Mouse (Mus musculus) CH12.LX (cell line): ENCODE measurements around the gene Atp13a4. TPM values are rescaled to one million over a fixed set of nuclear protein-coding genes. Genes with fewer than 3 reads are reported as not detected.

Source experiments
- DNase-seq: peaks from one replicate; pipeline ENCODE4 v3.0.0-alpha.2; 2013; ENCODE audit errors: extremely low read depth
- H3K27ac ChIP-seq: 2 replicates; pipeline ENCODE4 v1.5.1; 2012; ENCODE audit warnings: low read depth, mild to moderate bottlenecking, control low read depth, moderate library complexity; ENCODE audit not compliant: insufficient read depth
- H3K27me3 ChIP-seq: replicated peaks from 2 replicates; pipeline ENCODE3; 2012; ENCODE audit warnings: inconsistent platforms
- H3K36me3 ChIP-seq, 2 experiments: replicated peaks in 1 of 2; 2 replicates each; pipeline versions ENCODE3 to v1.6.1; 2012; ENCODE audit warnings: inconsistent platforms in 1 of 2, low read length in 1 of 2, mild to moderate bottlenecking in 1 of 2, mixed read lengths in 1 of 2, moderate library complexity in 1 of 2; ENCODE audit not compliant: control insufficient read depth in 1 of 2, insufficient read depth in 1 of 2
- H3K4me1 ChIP-seq, 2 experiments: 2 replicates each; pipeline ENCODE4 v1.6.1; 2012; ENCODE audit warnings: inconsistent platforms in 1 of 2, moderate library complexity in 1 of 2; ENCODE audit not compliant: insufficient read depth in 2 of 2, control insufficient read depth in 1 of 2
- H3K4me2 ChIP-seq: 2 replicates; pipeline ENCODE4 v1.6.1; 2012; ENCODE audit warnings: low read depth, mild to moderate bottlenecking, control low read depth; ENCODE audit not compliant: poor library complexity, insufficient read depth, severe bottlenecking
- H3K4me3 ChIP-seq, 3 experiments: fragments of 150-350 bp in 1 of 3; sonication (generic) in 1 of 3; replicated peaks in 1 of 3; 2 replicates each; pipeline versions ENCODE3 to v1.5.1; 2011 to 2012; ENCODE audit warnings: low read depth in 2 of 3, low read length in 2 of 3, mild to moderate bottlenecking in 2 of 3, moderate library complexity in 2 of 3, control low read depth in 1 of 3, improper control_type of control experiment in 1 of 3, inconsistent platforms in 1 of 3, mixed read lengths in 1 of 3; ENCODE audit not compliant: poor library complexity in 1 of 3
- H3K79me2 ChIP-seq: replicated peaks from 2 replicates; pipeline ENCODE4 v1.6.1; 2012; ENCODE audit warnings: mild to moderate bottlenecking, moderate library complexity; ENCODE audit not compliant: control insufficient read depth, poor library complexity, insufficient read depth, severe bottlenecking; ENCODE audit errors: extremely low read depth
- H3K9ac ChIP-seq: 2 replicates; pipeline ENCODE4 v1.6.1; 2012; ENCODE audit warnings: low read depth, mild to moderate bottlenecking, control low read depth, moderate library complexity; ENCODE audit not compliant: insufficient read depth
- H3K9me3 ChIP-seq: replicated peaks from 2 replicates; pipeline ENCODE3; 2012; ENCODE audit warnings: low read length, inconsistent platforms, mixed read lengths
- BHLHE40 ChIP-seq: IDR thresholded peaks from 2 replicates; pipeline ENCODE4 v1.6.1; 2011; ENCODE audit warnings: mild to moderate bottlenecking, low read depth, low read length, improper control_type of control experiment
- CHD1 ChIP-seq: IDR thresholded peaks from 2 replicates; pipeline ENCODE4 v1.6.1; 2012; ENCODE audit warnings: low read depth, low read length, improper control_type of control experiment, inconsistent platforms
- CHD2 ChIP-seq: IDR thresholded peaks from 2 replicates; pipeline ENCODE4 v1.6.1; 2011; ENCODE audit warnings: low read length, improper control_type of control experiment
- CTCF ChIP-seq, 2 experiments: IDR thresholded peaks in 1 of 2; conservative IDR thresholded peaks in 1 of 2; 2 replicates each; pipeline ENCODE4 v1.5.1; 2011 to 2012; ENCODE audit warnings: low read depth in 2 of 2, low read length in 2 of 2, improper control_type of control experiment in 1 of 2, inconsistent platforms in 1 of 2, mild to moderate bottlenecking in 1 of 2, moderate library complexity in 1 of 2
- ELF1 ChIP-seq: IDR thresholded peaks from 2 replicates; pipeline ENCODE4 v1.6.1; 2014; ENCODE audit warnings: low read depth, mild to moderate bottlenecking, inconsistent platforms, low read length, improper control_type of control experiment
- EP300 ChIP-seq: IDR thresholded peaks from 2 replicates; pipeline ENCODE4 v1.6.1; 2011; ENCODE audit warnings: low read length, improper control_type of control experiment
- GABPA ChIP-seq: IDR thresholded peaks from 2 replicates; pipeline ENCODE4 v1.6.1; 2012; ENCODE audit warnings: low read depth, low read length, improper control_type of control experiment, inconsistent platforms; ENCODE audit not compliant: insufficient replicate concordance
- HCFC1 ChIP-seq: IDR thresholded peaks from 2 replicates; pipeline ENCODE4 v1.6.1; 2012; ENCODE audit warnings: low read depth, mild to moderate bottlenecking, inconsistent platforms, low read length, improper control_type of control experiment
- IRF4 ChIP-seq: IDR thresholded peaks from 2 replicates; pipeline ENCODE4 v1.6.1; 2014; ENCODE audit warnings: low read depth, mild to moderate bottlenecking, inconsistent platforms, low read length, improper control_type of control experiment
- JUN ChIP-seq: IDR thresholded peaks from 2 replicates; pipeline ENCODE4 v1.6.1; 2011; ENCODE audit warnings: low read depth, mild to moderate bottlenecking, low read length, improper control_type of control experiment, moderate library complexity; ENCODE audit not compliant: insufficient read depth
- KAT2A ChIP-seq: IDR thresholded peaks from 2 replicates; pipeline ENCODE4 v1.6.1; 2012; ENCODE audit warnings: low read length, improper control_type of control experiment, inconsistent platforms; ENCODE audit not compliant: insufficient replicate concordance
- MAFK ChIP-seq: IDR thresholded peaks from 2 replicates; pipeline ENCODE4 v1.6.1; 2011; ENCODE audit warnings: low read length, improper control_type of control experiment; ENCODE audit not compliant: insufficient replicate concordance
- MAZ ChIP-seq: IDR thresholded peaks from 2 replicates; pipeline ENCODE4 v1.6.1; 2012; ENCODE audit warnings: low read depth, mild to moderate bottlenecking, inconsistent platforms, low read length, improper control_type of control experiment, moderate library complexity
- MEF2A ChIP-seq: IDR thresholded peaks from 2 replicates; pipeline ENCODE4 v1.6.1; 2014; ENCODE audit warnings: low read depth, mild to moderate bottlenecking, inconsistent platforms, low read length, improper control_type of control experiment, borderline replicate concordance
- MXI1 ChIP-seq: IDR thresholded peaks from 2 replicates; pipeline ENCODE4 v1.6.1; 2011; ENCODE audit warnings: mild to moderate bottlenecking, low read depth, low read length, improper control_type of control experiment
- NRF1 ChIP-seq: IDR thresholded peaks from 2 replicates; pipeline ENCODE4 v1.6.1; 2014; ENCODE audit warnings: low read depth, mild to moderate bottlenecking, inconsistent platforms, low read length, improper control_type of control experiment, moderate library complexity
- PAX5 ChIP-seq: IDR thresholded peaks from 2 replicates; pipeline ENCODE4 v1.6.1; 2012; ENCODE audit warnings: low read length, inconsistent platforms, mixed read lengths
- POLR2A ChIP-seq: IDR thresholded peaks from 2 replicates; pipeline ENCODE4 v1.6.1; 2011; ENCODE audit warnings: low read depth, mild to moderate bottlenecking, improper control_type of control experiment, low read length
- POLR2AphosphoS2 ChIP-seq: IDR thresholded peaks from 2 replicates; pipeline ENCODE4 v1.6.1; 2011; ENCODE audit warnings: low read depth, low read length, improper control_type of control experiment
- RAD21 ChIP-seq: IDR thresholded peaks from 2 replicates; pipeline ENCODE4 v1.6.1; 2011; ENCODE audit warnings: low read depth, mild to moderate bottlenecking, low read length, improper control_type of control experiment, moderate library complexity
- RCOR1 ChIP-seq: conservative IDR thresholded peaks from 2 replicates; pipeline ENCODE4 v1.6.1; 2012; ENCODE audit warnings: low read depth, mild to moderate bottlenecking, inconsistent platforms, low read length, improper control_type of control experiment
- SIN3A ChIP-seq: IDR thresholded peaks from 2 replicates; pipeline ENCODE4 v1.6.1; 2012; ENCODE audit warnings: low read length, improper control_type of control experiment, inconsistent platforms
- SMC3 ChIP-seq: IDR thresholded peaks from 2 replicates; pipeline ENCODE4 v1.6.1; 2011; ENCODE audit warnings: low read depth, low read length, improper control_type of control experiment
- UBTF ChIP-seq: IDR thresholded peaks from 2 replicates; pipeline ENCODE4 v1.6.1; 2012; ENCODE audit warnings: low read depth, mild to moderate bottlenecking, inconsistent platforms, low read length, improper control_type of control experiment, moderate library complexity
- USF1 ChIP-seq: IDR thresholded peaks from 2 replicates; pipeline ENCODE4 v1.6.1; 2014; ENCODE audit warnings: low read depth, mild to moderate bottlenecking, inconsistent platforms, low read length, improper control_type of control experiment
- USF2 ChIP-seq: conservative IDR thresholded peaks from 2 replicates; pipeline ENCODE4 v1.6.1; 2011; ENCODE audit warnings: low read depth, low read length, improper control_type of control experiment
- ZC3H11A ChIP-seq: IDR thresholded peaks from 2 replicates; pipeline ENCODE4 v1.6.1; 2012; ENCODE audit warnings: low read depth, mild to moderate bottlenecking, inconsistent platforms, low read length, improper control_type of control experiment
- ZKSCAN1 ChIP-seq: IDR thresholded peaks from 2 replicates; pipeline ENCODE4 v1.6.1; 2012; ENCODE audit warnings: low read depth, inconsistent platforms, low read length, improper control_type of control experiment, borderline replicate concordance
- ZMIZ1 ChIP-seq: IDR thresholded peaks from 2 replicates; pipeline ENCODE4 v1.6.1; 2012; ENCODE audit warnings: low read depth, mild to moderate bottlenecking, inconsistent platforms, low read length, improper control_type of control experiment
- dilution Hi-C: fragments of 300-500 bp; cut with MboI; formaldehyde crosslinking; loops from 2 replicates; pipeline ENCODE4 v1.14.3; 2020; ENCODE audit warnings: low sequenced_read_pairs; ENCODE audit not compliant: extremely low pct_unique_long_range_greater_than_20kb, extremely low pct_ligation_motif_present
- in situ Hi-C: fragments of 300-500 bp; cut with MboI; formaldehyde crosslinking; loops from 3 replicates; pipeline ENCODE4 v1.14.3; 2019; ENCODE audit warnings: low sequenced_read_pairs, low pct_ligation_motif_present, low pct_unique_long_range_greater_than_20kb, mixed read lengths
- polyA plus RNA-seq: library from polyadenylated mRNA; unstranded; fragments of >175 nt; gene quantifications from 2 replicates; pipeline ENCODE4 v1.2.1, GENCODE M21; 2012; ENCODE audit warnings: low read depth; ENCODE audit not compliant: insufficient read length
- total RNA-seq, 2 experiments: library from RNA; depleted of rRNA; stranded (reverse); fragments of 300-350 nt in 1 of 2; fragments of >200 nt in 1 of 2; gene quantifications; 2 replicates each; pipeline ENCODE4 v1.2.3; 2012 to 2014

Gene Atp13a4
- total and polyA plus RNA-seq, 3 experiments: not detected

- no peaks in the 10 kb centered on the region for H3K27me3 ChIP-seq
- in situ Hi-C loops: no loop called here
- H3K27ac ChIP-seq: no peak overlapping the region
- peaks cover 0 to 3% of the 10 kb centered on the region in 2 experiments; a peak in 1 of 4 replicates for H3K4me1 ChIP-seq
- H3K9me3 ChIP-seq: no peaks in the 10 kb centered on the region
- no peaks in the 10 kb centered on the region for H3K36me3 ChIP-seq
- H3K79me2 ChIP-seq: no peaks in the 10 kb centered on the region
- no peak overlapping the region for H3K9ac ChIP-seq
- no peak overlapping the region for H3K4me3 ChIP-seq
- dilution Hi-C loops: no loop called here
- no peak for DNase-seq
- no peak overlapping the region for H3K4me2 ChIP-seq
- TF ChIP-seq BHLHE40 (no peak), IRF4 (no peak), JUN (no peak), MXI1 (no peak), ZMIZ1 (no peak)
These were observed 108.9 kb downstream of the Atp13a4 start for GRCm38 (mm10) chr16:29435746-29436145.

GRCm38 (mm10) chr16:29434712-29435111 is 110.0 kb downstream of the Atp13a4 start:
- no peaks in the 10 kb centered on the region for H3K79me2 ChIP-seq
- peaks cover 0 to 3% of the 10 kb centered on the region in 2 experiments; a peak in 1 of 4 replicates for H3K4me1 ChIP-seq
- no peaks in the 10 kb centered on the region for H3K9me3 ChIP-seq
- dilution Hi-C loops: no loop called here
- H3K27ac ChIP-seq: no peak overlapping the region
- in situ Hi-C loops: no loop called here
- H3K27me3 ChIP-seq: no peaks in the 10 kb centered on the region
- no peak overlapping the region for H3K9ac ChIP-seq
- no peak overlapping the region for H3K4me3 ChIP-seq
- TF ChIP-seq SMC3: peak; percentile 83
- TF ChIP-seq SIN3A: no peak
- TF ChIP-seq RAD21: peak; percentile 50
- TF ChIP-seq CTCF (conservative IDR thresholded peaks at IDR 0.05 in 1 of 2, IDR thresholded peaks at IDR 0.05 in 1 of 2; ENCODE audit: low read depth in 2 of 2, low read length in 2 of 2): peak; percentile 71 to 78
- no peak for TF ChIP-seq CHD1
- TF ChIP-seq RCOR1: no peak
- TF ChIP-seq EP300: no peak
- TF ChIP-seq POLR2A: no peak
- no peak for TF ChIP-seq ZKSCAN1
- TF ChIP-seq CHD2: no peak
- TF ChIP-seq USF2: no peak
- no peak for TF ChIP-seq USF1
- no peak for TF ChIP-seq ELF1
- TF ChIP-seq ZMIZ1: no peak
- no peak for TF ChIP-seq NRF1
- TF ChIP-seq UBTF: no peak
- no peak for TF ChIP-seq GABPA
- TF ChIP-seq MAZ: no peak
- TF ChIP-seq KAT2A: no peak
- TF ChIP-seq JUN: no peak
- TF ChIP-seq MEF2A: no peak
- no peak for TF ChIP-seq PAX5
- TF ChIP-seq HCFC1: no peak
- TF ChIP-seq IRF4: 0 out of 2 replicates have a peak, but pooled peaks have one; percentile 30
- TF ChIP-seq MAFK: no peak
- no peak for TF ChIP-seq MXI1
- no peak for TF ChIP-seq ZC3H11A
- TF ChIP-seq POLR2AphosphoS2: no peak
- TF ChIP-seq, all 38 proteins: peak for 4
- peak; percentile 68 for DNase-seq
- Histone ChIP-seq H3K36me3 (no peaks in the 10 kb centered on the region), H3K4me2 (no peak overlapping the region)
